Mouse (Mus musculus) intestine, embryonic 14.5 days (tissue): ENCODE data around the gene Cdh4. TPM values are rescaled to one million over a fixed set of nuclear protein-coding genes. Genes with fewer than 3 reads are reported as not detected.

ENCODE experiments used
- ATAC-seq: fragments of 200-750 bp; cut with Nextera tagmentation; replicated peaks from 2 replicates; pipeline ENCODE4 v1.8.0; 2017; ENCODE audit warnings: low read depth, moderate number of reproducible peaks, moderate TSS enrichment, moderate library complexity; ENCODE audit not compliant: low FRiP score, low TSS enrichment
- DNase-seq: peaks from one replicate; pipeline ENCODE4 v3.0.0-alpha.2; 2018; ENCODE audit warnings: low spot score
- H3K27ac ChIP-seq: fragments of 300-500 bp; sonication (generic); 2 replicates; pipeline ENCODE4 v1.5.1; 2014; ENCODE audit warnings: low read depth, mild to moderate bottlenecking, control low read depth
- H3K27me3 ChIP-seq: fragments of 300-500 bp; sonication (generic); replicated peaks from 2 replicates; pipeline ENCODE4 v1.6.1; 2014; ENCODE audit warnings: low read length, control low read depth; ENCODE audit not compliant: control insufficient read depth, insufficient read depth
- H3K36me3 ChIP-seq: fragments of 300-500 bp; sonication (generic); 2 replicates; pipeline ENCODE4 v1.6.1; 2014; ENCODE audit warnings: low read length, control low read depth; ENCODE audit not compliant: control insufficient read depth, insufficient read depth
- H3K4me1 ChIP-seq: fragments of 300-500 bp; sonication (generic); replicated peaks from 2 replicates; pipeline ENCODE4 v1.6.1; 2014; ENCODE audit warnings: low read length, control low read depth, mixed read lengths; ENCODE audit not compliant: control insufficient read depth, insufficient read depth
- H3K4me2 ChIP-seq: fragments of 300-500 bp; sonication (generic); 2 replicates; pipeline ENCODE4 v1.6.1; 2014; ENCODE audit warnings: low read length
- H3K4me3 ChIP-seq: fragments of 300-500 bp; sonication (generic); 2 replicates; pipeline ENCODE4 v1.5.1; 2014; ENCODE audit warnings: low read depth, low read length, control low read depth, mixed read lengths
- H3K9ac ChIP-seq: fragments of 300-500 bp; sonication (generic); 2 replicates; pipeline ENCODE4 v1.6.1; 2014; ENCODE audit warnings: mild to moderate bottlenecking, low read length
- H3K9me3 ChIP-seq: fragments of 300-500 bp; sonication (generic); 2 replicates; pipeline ENCODE4 v1.6.1; 2016; ENCODE audit warnings: low read length, control low read depth; ENCODE audit not compliant: control insufficient read depth
- WGBS: fragments of 180-500 bp; shearing (Covaris S2); extraction: QIAGEN DNeasy Blood & Tissue Kit; methylation state at CpG from one replicate; pipeline ENCODE4 v1.1.7; 2014; 5-methylcytosine and 5-hydroxymethylcytosine counted together
- polyA plus RNA-seq: library from polyadenylated mRNA; unstranded; fragments of >200 nt; fragmentation: Nextera tagmentation; extraction: Ambion mirVana; gene quantifications from 2 replicates; pipeline ENCODE4 v1.2.1, GENCODE M21; 2014

The Cdh4 gene
- polyA plus RNA-seq, 1 experiment from 2014 or later = 1.8 TPM

GRCm38 (mm10) chr2:179481363-179481762 lies 39.1 kb downstream of the Cdh4 start:
- no peak overlapping the region for H3K4me2 ChIP-seq
- H3K9ac ChIP-seq = no peak overlapping the region
- no peaks in the 10 kb centered on the region for H3K4me1 ChIP-seq
- no peaks in the 10 kb centered on the region for H3K36me3 ChIP-seq
- ATAC-seq (no peak), DNase-seq (no peak)
- H3K27me3 ChIP-seq = no peaks in the 10 kb centered on the region
- no peaks in the 10 kb centered on the region for H3K9me3 ChIP-seq
- H3K27ac ChIP-seq = no peak overlapping the region
- WGBS = 86% methylated on average over 10 of the region's 10 CpGs
- no peak overlapping the region for H3K4me3 ChIP-seq

DNA sequence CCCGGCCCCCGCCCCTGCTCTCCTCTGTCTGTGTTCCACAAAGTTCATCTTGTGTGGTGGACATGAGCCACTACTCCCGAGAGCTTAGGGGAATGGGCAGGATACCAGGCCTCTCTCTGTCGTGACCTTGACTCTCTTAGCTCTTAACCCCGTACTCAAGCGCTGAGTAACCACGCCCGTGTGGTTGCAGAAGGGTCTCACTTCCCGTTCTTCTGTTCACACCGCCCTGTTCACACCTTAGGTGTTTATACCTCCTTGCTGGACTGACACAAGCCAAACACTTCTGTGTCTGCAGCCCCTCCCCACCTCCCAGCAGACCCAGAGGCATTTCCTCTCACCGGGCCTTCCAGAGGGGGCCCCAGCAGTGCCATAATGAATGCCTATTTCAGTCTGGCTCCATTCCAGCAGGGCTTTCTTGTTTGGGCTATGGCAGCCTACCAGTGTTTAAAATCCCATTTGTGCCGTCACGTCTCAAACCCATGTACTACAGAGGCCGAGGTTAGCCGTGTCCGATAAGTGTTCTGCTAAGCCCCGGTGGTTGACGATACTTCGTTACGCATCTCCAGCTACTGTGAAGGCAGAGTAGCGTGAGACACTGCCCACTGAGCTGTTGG lies 46.4 kb downstream of the Cdh4 start:
- H3K9ac ChIP-seq = no peak overlapping the region
- no peaks in the 10 kb centered on the region for H3K4me1 ChIP-seq
- no peak overlapping the region for H3K4me3 ChIP-seq
- H3K27ac ChIP-seq = no peak overlapping the region
- DNase-seq (no peak), ATAC-seq (no peak)
- no peaks in the 10 kb centered on the region for H3K9me3 ChIP-seq
- 70% methylated on average over 21 of the region's 21 CpGs for WGBS
- H3K4me2 ChIP-seq = no peak overlapping the region
- H3K27me3 ChIP-seq = no peaks in the 10 kb centered on the region
- no peaks in the 10 kb centered on the region for H3K36me3 ChIP-seq

DNA sequence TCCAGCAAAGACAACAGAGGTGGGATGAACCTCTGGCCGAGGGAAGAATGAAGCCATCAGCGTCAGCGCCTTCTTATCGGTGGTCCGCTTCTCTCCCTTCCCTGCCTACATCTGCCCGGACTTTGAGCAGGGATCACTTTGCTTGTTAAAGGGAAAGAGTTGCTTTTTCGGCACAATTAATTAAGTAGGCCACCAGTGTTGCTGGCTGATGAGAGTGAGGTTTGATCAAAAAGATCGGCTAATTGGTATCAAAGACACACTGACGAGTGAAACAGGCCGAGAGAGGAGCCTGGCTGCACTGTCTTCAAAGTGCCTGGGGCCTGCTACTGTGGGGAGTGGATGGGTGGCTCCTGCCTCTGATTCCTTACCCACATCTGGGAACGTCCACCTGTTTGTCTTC lies 49.7 kb downstream of the Cdh4 start:
- no peaks in the 10 kb centered on the region for H3K27me3 ChIP-seq
- no peak overlapping the region for H3K4me2 ChIP-seq
- H3K4me3 ChIP-seq = no peak overlapping the region
- H3K4me1 ChIP-seq = no peaks in the 10 kb centered on the region
- H3K27ac ChIP-seq = no peak overlapping the region
- 73% methylated on average over 11 of the region's 11 CpGs for WGBS
- no peaks in the 10 kb centered on the region for H3K9me3 ChIP-seq
- no peak for ATAC-seq
- no peaks in the 10 kb centered on the region for H3K36me3 ChIP-seq
- no peak overlapping the region for H3K9ac ChIP-seq
- no peak for DNase-seq

GRCm38 (mm10) chr2:179494276-179494675 lies 52.0 kb downstream of the Cdh4 start:
- H3K27ac ChIP-seq = no peak overlapping the region
- no peak overlapping the region for H3K4me2 ChIP-seq
- no peak overlapping the region for H3K4me3 ChIP-seq
- H3K9me3 ChIP-seq = no peaks in the 10 kb centered on the region
- WGBS = 87% methylated on average over 1 of the region's 1 CpGs
- no peaks in the 10 kb centered on the region for H3K36me3 ChIP-seq
- H3K27me3 ChIP-seq = no peaks in the 10 kb centered on the region
- H3K9ac ChIP-seq = no peak overlapping the region
- H3K4me1 ChIP-seq = no peaks in the 10 kb centered on the region
- ATAC-seq (no peak), DNase-seq (no peak)

GRCm38 (mm10) chr2:179510439-179510838 lies 68.2 kb downstream of the Cdh4 start:
- 87% methylated on average over 16 of the region's 16 CpGs for WGBS
- no peaks in the 10 kb centered on the region for H3K27me3 ChIP-seq

DNA sequence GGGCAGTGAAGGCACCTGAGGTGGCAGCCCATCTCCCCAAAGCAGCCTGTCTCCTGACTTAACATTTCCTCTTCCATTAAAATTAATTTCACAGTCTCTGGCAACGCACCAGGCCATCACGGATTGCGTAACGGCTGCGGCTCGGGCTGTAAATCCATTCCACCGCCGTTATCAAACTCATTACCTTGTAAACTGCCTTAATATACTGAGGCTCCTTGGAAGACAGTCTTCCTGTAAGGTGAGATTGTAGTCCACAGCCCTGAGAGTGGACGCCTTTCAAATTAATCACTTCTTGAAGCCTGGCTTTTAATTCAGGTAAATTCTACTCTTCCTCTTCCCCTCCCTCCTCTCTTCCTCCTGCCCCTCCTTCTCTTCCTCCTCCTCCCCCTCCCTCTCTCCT lies 74.3 kb downstream of the Cdh4 start:
- 70% methylated on average over 9 of the region's 9 CpGs for WGBS
- no peaks in the 10 kb centered on the region for H3K36me3 ChIP-seq

More at GRCm38 (mm10) chr2:179510439-179510838, 68.2 kb downstream of the Cdh4 start:
- no peak for ATAC-seq
- Histone ChIP-seq H3K9ac (no peak overlapping the region), H3K27ac (no peak overlapping the region), H3K4me3 (no peak overlapping the region), H3K4me1 (no peaks in the 10 kb centered on the region), H3K36me3 (no peaks in the 10 kb centered on the region), H3K9me3 (no peaks in the 10 kb centered on the region), H3K4me2 (no peak overlapping the region)
- DNase-seq = no peak

GRCm38 (mm10) chr2:179518456-179519032 lies 76.3 kb downstream of the Cdh4 start:
- 0 out of 2 replicates have a peak, but pooled peaks cover 2% of the 10 kb centered on the region for H3K4me1 ChIP-seq
- DNase-seq = no peak
- no peak overlapping the region for H3K9ac ChIP-seq
- H3K9me3 ChIP-seq = no peaks in the 10 kb centered on the region
- 49% methylated on average over 14 of the region's 14 CpGs for WGBS
- no peaks in the 10 kb centered on the region for H3K36me3 ChIP-seq
- ATAC-seq = no peak
- H3K4me3 ChIP-seq = no peak overlapping the region
- no peaks in the 10 kb centered on the region for H3K27me3 ChIP-seq
- H3K27ac ChIP-seq = no peak overlapping the region
- no peak overlapping the region for H3K4me2 ChIP-seq

More for the DNA sequence above, 74.3 kb downstream of the Cdh4 start:
- Histone ChIP-seq H3K27ac (no peak overlapping the region), H3K27me3 (no peaks in the 10 kb centered on the region), H3K4me2 (no peak overlapping the region), H3K4me1 (no peaks in the 10 kb centered on the region), H3K4me3 (no peak overlapping the region), H3K9me3 (no peaks in the 10 kb centered on the region), H3K9ac (no peak overlapping the region)
- DNase-seq (no peak), ATAC-seq (no peak)

GRCm38 (mm10) chr2:179519161-179519560 lies 76.9 kb downstream of the Cdh4 start:
- 84% methylated on average over 7 of the region's 7 CpGs for WGBS

DNA sequence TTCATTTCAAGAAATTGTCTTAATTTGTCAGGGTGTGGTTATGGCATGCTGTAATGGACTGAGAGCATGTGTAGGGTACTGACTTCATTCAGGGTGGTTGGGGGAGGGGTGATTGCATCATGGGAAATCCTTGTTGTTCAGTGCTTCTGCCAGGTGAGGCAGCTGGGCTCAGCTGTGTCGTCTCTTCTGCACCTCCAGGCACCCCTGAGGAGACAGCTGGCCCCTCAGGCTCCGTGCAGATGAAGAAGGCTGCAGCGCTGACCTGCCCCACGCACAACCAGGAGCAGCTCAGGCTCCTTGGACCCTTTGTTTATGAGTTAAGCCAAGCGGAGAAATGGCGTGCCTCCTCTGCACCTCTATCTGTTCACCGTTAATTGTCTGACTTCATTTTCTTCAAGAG lies 77.7 kb downstream of the Cdh4 start:
- H3K4me2 ChIP-seq = no peak overlapping the region
- no peaks in the 10 kb centered on the region for H3K9me3 ChIP-seq
- ATAC-seq (no peak), DNase-seq (no peak)
- 35% methylated on average over 7 of the region's 7 CpGs for WGBS
- no peaks in the 10 kb centered on the region for H3K36me3 ChIP-seq
- no peak overlapping the region for H3K9ac ChIP-seq
- 0 out of 2 replicates have a peak, but pooled peaks cover 2% of the 10 kb centered on the region for H3K4me1 ChIP-seq
- H3K27ac ChIP-seq = no peak overlapping the region
- H3K27me3 ChIP-seq = no peaks in the 10 kb centered on the region
- H3K4me3 ChIP-seq = no peak overlapping the region

More at GRCm38 (mm10) chr2:179519161-179519560, 76.9 kb downstream of the Cdh4 start:
- no peaks in the 10 kb centered on the region for H3K9me3 ChIP-seq
- H3K4me2 ChIP-seq = no peak overlapping the region
- no peak overlapping the region for H3K9ac ChIP-seq
- 0 out of 2 replicates have a peak, but pooled peaks cover 2% of the 10 kb centered on the region for H3K4me1 ChIP-seq
- no peak for DNase-seq
- H3K27ac ChIP-seq = no peak overlapping the region
- no peak for ATAC-seq
- no peak overlapping the region for H3K4me3 ChIP-seq
- no peaks in the 10 kb centered on the region for H3K36me3 ChIP-seq
- no peaks in the 10 kb centered on the region for H3K27me3 ChIP-seq
